Mouse (Mus musculus) C2C12 (cell line): ENCODE data around the gene Zmynd19.

Experiments
- CTCF ChIP-seq: IDR thresholded peaks from one replicate; pipeline ENCODE4 v1.5.1; 2011; ENCODE audit not compliant: control insufficient read depth, insufficient read depth, insufficient read length
- FOSL1 ChIP-seq: IDR thresholded peaks from one replicate; pipeline ENCODE4 v1.8.0; 2011; ENCODE audit warnings: mild to moderate bottlenecking, low read length; ENCODE audit not compliant: poor library complexity, insufficient read depth, severe bottlenecking
- MYOG ChIP-seq: IDR thresholded peaks from one replicate; pipeline ENCODE4 v1.6.1; 2011; ENCODE audit not compliant: control insufficient read depth, insufficient read length; ENCODE audit errors: extremely low read depth

GRCm38 (mm10) chr2:25003946-25004786, 54.6 kb downstream of the Zmynd19 start:
- TF ChIP-seq FOSL1 (no peak), CTCF (no peak), MYOG (no peak)
